Mouse (Mus musculus): ENCODE data around the gene Entpd7.

DNA sequence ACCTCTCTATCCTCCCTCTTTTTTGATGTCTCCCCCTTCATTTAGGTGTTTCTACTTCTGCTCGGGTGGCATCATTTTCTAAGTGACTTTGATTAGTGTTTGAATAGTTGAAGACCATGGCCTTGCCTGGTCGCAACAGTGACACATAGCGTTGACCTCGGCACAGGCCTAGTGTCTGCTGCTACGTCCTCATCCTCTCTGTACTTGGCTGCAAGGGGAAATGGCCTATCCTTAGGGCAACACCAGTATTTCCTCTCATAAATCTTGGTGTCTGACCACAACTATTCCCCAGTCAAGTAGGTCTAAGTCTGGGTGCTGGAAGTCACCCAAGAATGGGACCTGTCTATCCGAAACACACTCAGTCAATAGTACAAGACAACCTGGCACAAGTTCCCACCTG lies 29.8 kb upstream of the Entpd7 start:
- TF ChIP-seq POLR2A (IDR thresholded peaks at IDR 0.05; ENCODE audit: borderline replicate concordance, insufficient read depth, low read length) = no peak
- TF ChIP-seq CTCF (IDR thresholded peaks at IDR 0.05; ENCODE audit: borderline replicate concordance, insufficient read depth, low read depth, low read length) = no peak
